Mouse (Mus musculus): ENCODE results near the gene Nudt4.

- TF ChIP-seq CTCF (IDR thresholded peaks at IDR 0.05; ENCODE audit: low read depth, low read length) (no peak), GATA1 (IDR thresholded peaks at IDR 0.05; ENCODE audit: borderline replicate concordance, low read length) (no peak), GATA2 (IDR thresholded peaks at IDR 0.05; ENCODE audit: borderline replicate concordance, low read depth, low read length) (no peak), TAL1 (conservative IDR thresholded peaks at IDR 0.05; ENCODE audit: low read depth, low read length) (no peak)
These were observed 27.8 kb downstream of the Nudt4 start for GRCm38 (mm10) chr10:95536222-95536541.
